Mouse (Mus musculus) neural tube, embryonic 11.5 days (tissue): ENCODE results near the gene Ttc30a2. TPM values are rescaled to one million over a fixed set of nuclear protein-coding genes. Genes with fewer than 3 reads are reported as not detected.

Experiments used
- ATAC-seq: fragments of 200-750 bp; cut with Nextera tagmentation; 2 replicates; pipeline ENCODE4 v1.8.0; 2017; ENCODE audit warnings: moderate number of reproducible peaks, mild to moderate bottlenecking, moderate TSS enrichment, moderate library complexity; ENCODE audit not compliant: insufficient read depth, low FRiP score, low TSS enrichment
- DNase-seq: peaks from one replicate; pipeline ENCODE4 v3.0.0-alpha.2; 2015; ENCODE audit warnings: low spot score
- H3K27ac ChIP-seq: fragments of 300-500 bp; sonication (generic); 2 replicates; pipeline ENCODE4 v1.5.1; 2014; ENCODE audit warnings: low read depth, mild to moderate bottlenecking, low read length
- H3K27me3 ChIP-seq: fragments of 300-500 bp; sonication (generic); 2 replicates; pipeline ENCODE4 v1.6.1; 2014; ENCODE audit warnings: mild to moderate bottlenecking, low read length, mixed read lengths; ENCODE audit not compliant: control insufficient read depth, insufficient read depth
- H3K36me3 ChIP-seq: fragments of 300-500 bp; sonication (generic); 2 replicates; pipeline ENCODE4 v1.6.1; 2014; ENCODE audit warnings: mild to moderate bottlenecking, low read length, moderate library complexity, mixed read lengths; ENCODE audit not compliant: control insufficient read depth, insufficient read depth
- H3K4me1 ChIP-seq: fragments of 300-500 bp; sonication (generic); 2 replicates; pipeline ENCODE4 v1.6.1; 2014; ENCODE audit warnings: low read length, mixed read lengths; ENCODE audit not compliant: control insufficient read depth, insufficient read depth
- H3K4me2 ChIP-seq: fragments of 300-500 bp; sonication (generic); 2 replicates; pipeline ENCODE4 v1.6.1; 2014; ENCODE audit warnings: low read depth, mild to moderate bottlenecking, moderate library complexity
- H3K4me3 ChIP-seq: fragments of 300-500 bp; sonication (generic); 2 replicates; pipeline ENCODE4 v1.5.1; 2014; ENCODE audit warnings: low read depth, low read length
- H3K9ac ChIP-seq: fragments of 300-500 bp; sonication (generic); 2 replicates; pipeline ENCODE4 v1.6.1; 2014; ENCODE audit warnings: mild to moderate bottlenecking, low read length
- H3K9me3 ChIP-seq: fragments of 300-500 bp; sonication (generic); 2 replicates; pipeline ENCODE4 v1.6.1; 2016; ENCODE audit warnings: low read length; ENCODE audit not compliant: control insufficient read depth
- WGBS: fragments of 180-500 bp; shearing (Covaris S2); extraction: QIAGEN DNeasy Blood & Tissue Kit; methylation state at CpG from one replicate; pipeline ENCODE4 v1.1.7; 2014; 5-methylcytosine and 5-hydroxymethylcytosine counted together
- polyA plus RNA-seq: library from polyadenylated mRNA; unstranded; fragments of >200 nt; fragmentation: Nextera tagmentation; extraction: Ambion mirVana; gene quantifications from 2 replicates; pipeline ENCODE4 v1.2.1, GENCODE M21; 2014

The Ttc30a2 gene
- polyA plus RNA-seq, 1 experiment from 2014 or later = 1.0 TPM

DNA sequence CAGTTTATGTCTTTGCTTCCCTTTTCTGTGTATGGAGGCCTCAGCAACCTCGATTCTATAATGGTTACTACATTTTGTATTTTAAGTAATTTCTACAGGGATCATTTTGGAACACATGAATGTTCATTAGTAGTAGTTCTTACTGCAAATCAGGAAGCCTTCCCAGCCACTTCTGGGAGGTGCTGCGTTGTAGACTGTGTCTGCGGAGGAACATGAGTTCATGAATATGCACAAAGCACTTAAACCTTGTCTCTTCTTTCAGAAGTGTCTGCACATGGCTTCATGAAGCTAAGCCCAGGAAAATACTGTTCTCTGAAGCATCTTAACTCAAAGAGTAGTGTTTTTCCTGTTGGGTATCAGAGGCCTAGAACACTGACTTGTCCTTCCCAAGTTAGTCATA is 50.0 kb downstream of the Ttc30a2 start:
- Histone ChIP-seq H3K4me2 (no peak overlapping the region), H3K9me3 (no peaks in the 10 kb centered on the region), H3K36me3 (no peaks in the 10 kb centered on the region), H3K4me3 (no peak overlapping the region), H3K27me3 (no peaks in the 10 kb centered on the region), H3K27ac (no peak overlapping the region), H3K9ac (no peak overlapping the region), H3K4me1 (no peaks in the 10 kb centered on the region)
- no peak for ATAC-seq
- no peak for DNase-seq
- WGBS = 94% methylated on average over 3 of the region's 3 CpGs

DNA sequence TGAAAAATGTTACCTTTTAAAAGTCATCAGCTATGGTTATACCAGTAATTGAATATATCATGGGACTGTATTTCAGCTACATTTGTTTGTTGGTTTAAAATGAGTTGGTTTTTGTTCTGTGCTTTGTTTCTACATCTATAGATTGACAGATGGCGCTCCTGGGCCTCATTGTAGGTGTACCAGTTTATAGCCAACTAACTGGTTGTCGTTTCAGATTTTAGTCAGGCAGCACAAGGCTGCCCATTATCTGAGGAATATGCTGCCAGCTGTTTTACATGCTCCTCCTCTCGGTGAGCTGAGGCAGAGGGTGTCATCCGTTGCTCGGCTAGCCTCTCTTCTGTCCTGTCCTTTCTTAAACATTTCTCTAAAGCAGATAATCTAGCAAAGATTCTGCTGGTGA is 51.9 kb downstream of the Ttc30a2 start:
- H3K27ac ChIP-seq = no peak overlapping the region
- 74% methylated on average over 5 of the region's 5 CpGs for WGBS
- ATAC-seq = no peak

More for the DNA sequence above, 51.9 kb downstream of the Ttc30a2 start:
- H3K9ac ChIP-seq = no peak overlapping the region
- no peaks in the 10 kb centered on the region for H3K27me3 ChIP-seq
- H3K9me3 ChIP-seq = no peaks in the 10 kb centered on the region
- H3K4me1 ChIP-seq = no peaks in the 10 kb centered on the region
- no peak overlapping the region for H3K4me3 ChIP-seq
- no peak overlapping the region for H3K4me2 ChIP-seq
- DNase-seq = no peak
- H3K36me3 ChIP-seq = no peaks in the 10 kb centered on the region

Other genes starting within 250 kb of the Ttc30a2 start
- gene Agps, start 146.0 kb downstream of the Ttc30a2 start, polyA plus RNA-seq = 61.4 and 66.2 TPM in 2 replicates
- 7.4 and 8.4 TPM in 2 replicates for gene Ttc30b, start 39.6 kb downstream of the Ttc30a2 start, polyA plus RNA-seq
- gene Ttc30a1, start 3.8 kb upstream of the Ttc30a2 start, polyA plus RNA-seq = 11.3 and 12.1 TPM in 2 replicates